Mouse (Mus musculus): ENCODE results near the gene Tpbgl. TPM values are rescaled to one million over a fixed set of nuclear protein-coding genes. Genes with fewer than 3 reads are reported as not detected.

The Tpbgl gene
- total and polyA plus RNA-seq, 2 experiments from 2014 or later, result 0.98 to 6.4 TPM

DNA sequence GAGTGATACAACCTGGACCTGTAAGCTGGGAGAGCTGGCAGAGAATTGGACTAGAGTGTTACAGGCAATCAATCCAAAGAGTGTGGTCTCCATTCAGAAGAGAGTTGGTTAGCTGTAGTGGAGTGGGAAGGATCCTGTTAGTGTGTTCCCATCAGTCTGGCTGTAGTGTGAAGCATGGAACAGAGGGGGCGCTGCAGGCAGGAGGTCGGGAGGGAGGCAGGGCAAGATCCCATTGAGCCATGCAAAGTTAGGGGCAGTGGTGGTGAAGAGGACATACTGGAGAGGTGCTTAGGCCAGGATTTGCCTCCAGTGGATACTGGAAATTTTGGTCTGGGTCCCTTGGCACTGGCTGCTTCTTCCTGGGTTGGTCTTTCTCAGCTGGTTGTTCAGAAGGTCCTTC, 8.6 kb downstream of the Tpbgl start:
- no peak overlapping the region for H3K4me3 ChIP-seq (ENCODE audit: low read depth, low read length)
- no peak for ATAC-seq (ENCODE audit: insufficient read depth, low read depth)
- no peak for TF ChIP-seq EP300 (IDR thresholded peaks at IDR 0.05; ENCODE audit: low read depth)
- TF ChIP-seq CTCF (IDR thresholded peaks at IDR 0.05; ENCODE audit: low read depth), result no peak
- no peaks in the 10 kb centered on the region for H3K9me3 ChIP-seq (replicated peaks; ENCODE audit: control insufficient read depth, low read length)
- H3K27ac ChIP-seq (ENCODE audit: low read depth), result no peak overlapping the region
- no peak overlapping the region for H3K4me2 ChIP-seq (ENCODE audit: low read depth, low read length)
- no peak overlapping the region for H3K9ac ChIP-seq (replicated peaks; ENCODE audit: low read depth, low read length)
- H3K4me1 ChIP-seq (ENCODE audit: control insufficient read depth, insufficient read depth), result no peaks in the 10 kb centered on the region
- 50% methylated on average over 2 of the region's 2 CpGs for WGBS
- no peaks in the 10 kb centered on the region for H3K36me3 ChIP-seq (replicated peaks; ENCODE audit: control insufficient read depth, insufficient read depth, low read length)
- peaks cover 9% of the 10 kb centered on the region; the same call in 1 of the 2 replicates for H3K27me3 ChIP-seq (ENCODE audit: control insufficient read depth, insufficient read depth, low read length)
- no peak for DNase-seq (ENCODE audit: low spot score)

DNA sequence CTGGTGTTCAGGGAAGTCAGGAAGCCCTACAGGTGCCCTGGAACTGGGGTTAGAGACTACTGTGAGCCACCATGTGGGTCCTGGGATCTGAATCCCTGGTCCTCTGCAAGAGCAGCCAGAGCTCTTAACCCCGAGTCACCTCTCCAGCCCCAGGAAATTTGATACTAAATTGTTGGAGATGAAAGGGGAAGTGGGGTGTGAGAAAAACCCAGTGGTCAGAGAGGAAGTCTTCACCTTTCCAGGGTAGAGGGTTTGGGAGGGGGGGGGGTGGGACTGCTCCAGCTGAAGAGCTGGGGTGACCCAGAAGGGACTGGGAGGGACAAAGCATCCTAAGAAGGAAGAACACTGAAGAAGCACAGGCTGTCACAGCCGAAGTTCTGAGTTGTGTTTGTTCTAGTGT, 19.3 kb downstream of the Tpbgl start:
- no peaks in the 10 kb centered on the region for H3K4me1 ChIP-seq (ENCODE audit: control insufficient read depth, insufficient read depth)
- no peak overlapping the region for H3K4me3 ChIP-seq (ENCODE audit: low read depth, low read length)
- H3K9me3 ChIP-seq (replicated peaks; ENCODE audit: control insufficient read depth, low read length), result no peaks in the 10 kb centered on the region
- no peak overlapping the region for H3K27ac ChIP-seq (ENCODE audit: low read depth)
- TF ChIP-seq EP300 (IDR thresholded peaks at IDR 0.05; ENCODE audit: low read depth) (no peak), CTCF (IDR thresholded peaks at IDR 0.05; ENCODE audit: low read depth) (no peak)
- ATAC-seq (ENCODE audit: insufficient read depth, low read depth) (no peak), DNase-seq (ENCODE audit: low spot score) (no peak)
- H3K9ac ChIP-seq (replicated peaks; ENCODE audit: low read depth, low read length), result no peak overlapping the region
- 59% methylated on average over 2 of the region's 2 CpGs for WGBS
- H3K4me2 ChIP-seq (ENCODE audit: low read depth, low read length), result no peak overlapping the region
- no peaks in the 10 kb centered on the region for H3K27me3 ChIP-seq (ENCODE audit: control insufficient read depth, insufficient read depth, low read length)
- H3K36me3 ChIP-seq (replicated peaks; ENCODE audit: control insufficient read depth, insufficient read depth, low read length), result no peaks in the 10 kb centered on the region; the same call in 1 of the 2 replicates

DNA sequence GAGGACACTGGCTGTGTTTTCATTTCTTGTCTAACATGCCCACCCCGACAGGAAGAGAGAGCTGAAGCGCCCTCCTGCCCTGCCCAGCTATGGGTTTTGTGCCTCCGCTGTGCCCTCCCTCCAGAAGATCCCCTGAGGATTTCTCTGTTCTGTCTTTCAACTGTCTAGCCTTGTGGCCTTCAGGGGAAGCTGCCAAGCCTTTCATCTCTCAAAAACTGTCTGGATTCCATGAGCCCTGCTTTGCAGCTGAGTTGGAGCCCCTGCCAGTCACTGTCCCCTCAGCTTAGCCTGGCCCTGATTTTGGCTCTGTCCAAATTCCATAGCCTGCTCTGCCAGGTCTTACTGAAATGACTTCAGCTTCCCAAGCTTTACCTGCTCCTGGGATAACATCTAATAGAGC, 20.1 kb downstream of the Tpbgl start:
- Histone ChIP-seq H3K9ac (replicated peaks; ENCODE audit: low read depth, low read length) (no peak overlapping the region), H3K9me3 (replicated peaks; ENCODE audit: control insufficient read depth, low read length) (no peaks in the 10 kb centered on the region), H3K36me3 (replicated peaks; ENCODE audit: control insufficient read depth, insufficient read depth, low read length) (no peaks in the 10 kb centered on the region; the same call in 1 of the 2 replicates), H3K27ac (ENCODE audit: low read depth) (no peak overlapping the region), H3K27me3 (ENCODE audit: control insufficient read depth, insufficient read depth, low read length) (no peaks in the 10 kb centered on the region), H3K4me1 (ENCODE audit: control insufficient read depth, insufficient read depth) (no peaks in the 10 kb centered on the region), H3K4me2 (ENCODE audit: low read depth, low read length) (no peak overlapping the region), H3K4me3 (ENCODE audit: low read depth, low read length) (no peak overlapping the region)
- DNase-seq (ENCODE audit: low spot score) (no peak), ATAC-seq (ENCODE audit: insufficient read depth, low read depth) (no peak)
- WGBS, result 72% methylated on average over 3 of the region's 3 CpGs
- TF ChIP-seq CTCF (IDR thresholded peaks at IDR 0.05; ENCODE audit: low read depth), result no peak
- no peak for TF ChIP-seq EP300 (IDR thresholded peaks at IDR 0.05; ENCODE audit: low read depth)

DNA sequence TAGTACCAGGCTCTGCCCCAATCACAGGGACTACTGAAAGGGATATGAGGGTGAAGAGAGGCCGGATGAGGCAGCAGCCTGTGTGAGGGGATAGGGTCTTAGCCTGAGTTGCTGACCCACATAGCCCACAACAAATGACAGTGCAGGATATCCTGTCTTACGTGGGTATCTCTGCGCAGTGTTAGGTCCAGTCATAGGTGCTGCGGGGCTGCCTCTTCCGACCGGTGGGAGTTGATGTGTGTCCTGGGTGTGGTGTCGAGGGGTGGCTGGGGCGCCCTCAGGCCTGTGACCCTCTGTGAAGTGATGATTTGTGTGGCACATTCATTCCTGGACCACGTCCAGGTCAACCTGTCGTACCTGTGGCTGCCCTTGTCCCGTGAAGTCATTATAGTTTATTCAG, 20.6 kb downstream of the Tpbgl start:
- ATAC-seq (ENCODE audit: insufficient read depth, low read depth) (no peak), DNase-seq (ENCODE audit: low spot score) (no peak)
- H3K9ac ChIP-seq (replicated peaks; ENCODE audit: low read depth, low read length), result no peak overlapping the region
- H3K27me3 ChIP-seq (ENCODE audit: control insufficient read depth, insufficient read depth, low read length), result no peaks in the 10 kb centered on the region
- no peak overlapping the region for H3K4me2 ChIP-seq (ENCODE audit: low read depth, low read length)
- H3K27ac ChIP-seq (ENCODE audit: low read depth), result no peak overlapping the region
- H3K36me3 ChIP-seq (replicated peaks; ENCODE audit: control insufficient read depth, insufficient read depth, low read length), result peaks cover 3% of the 10 kb centered on the region
- no peaks in the 10 kb centered on the region for H3K4me1 ChIP-seq (ENCODE audit: control insufficient read depth, insufficient read depth)
- 84% methylated on average over 11 of the region's 11 CpGs for WGBS
- TF ChIP-seq CTCF (IDR thresholded peaks at IDR 0.05; ENCODE audit: low read depth), result no peak
- no peak for TF ChIP-seq EP300 (IDR thresholded peaks at IDR 0.05; ENCODE audit: low read depth)
- H3K9me3 ChIP-seq (replicated peaks; ENCODE audit: control insufficient read depth, low read length), result no peaks in the 10 kb centered on the region
- no peak overlapping the region for H3K4me3 ChIP-seq (ENCODE audit: low read depth, low read length)

DNA sequence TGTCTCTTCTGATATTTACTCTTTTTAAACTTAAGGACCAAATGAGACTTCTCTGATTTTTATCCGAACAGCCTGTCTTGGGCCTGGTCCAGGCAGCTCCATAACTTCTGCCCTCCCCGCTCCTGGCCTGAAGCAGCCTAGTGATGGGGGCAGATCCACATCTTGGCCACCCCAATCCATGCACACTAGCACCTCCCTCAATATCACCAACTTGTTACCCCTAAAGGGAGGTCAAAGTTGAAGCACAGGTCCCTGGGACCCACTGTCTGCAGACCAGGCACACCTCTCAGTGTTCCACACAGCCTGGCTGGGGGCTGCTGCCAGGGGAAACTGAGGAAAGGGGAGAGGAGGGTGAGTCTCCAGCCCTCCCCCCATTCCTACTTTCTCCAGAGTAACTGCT, 21.8 kb downstream of the Tpbgl start:
- no peak overlapping the region for H3K4me3 ChIP-seq (ENCODE audit: low read depth, low read length)
- H3K27me3 ChIP-seq (ENCODE audit: control insufficient read depth, insufficient read depth, low read length), result no peaks in the 10 kb centered on the region
- H3K4me2 ChIP-seq (ENCODE audit: low read depth, low read length), result no peak overlapping the region
- WGBS, result 89% methylated on average over 2 of the region's 2 CpGs
- H3K9ac ChIP-seq (replicated peaks; ENCODE audit: low read depth, low read length), result no peak overlapping the region
- no peaks in the 10 kb centered on the region for H3K4me1 ChIP-seq (ENCODE audit: control insufficient read depth, insufficient read depth)
- H3K27ac ChIP-seq (ENCODE audit: low read depth), result no peak overlapping the region
- peaks cover 13% of the 10 kb centered on the region for H3K36me3 ChIP-seq (replicated peaks; ENCODE audit: control insufficient read depth, insufficient read depth, low read length)
- DNase-seq (ENCODE audit: low spot score) (no peak), ATAC-seq (ENCODE audit: insufficient read depth, low read depth) (no peak)
- no peak for TF ChIP-seq EP300 (IDR thresholded peaks at IDR 0.05; ENCODE audit: low read depth)
- no peak for TF ChIP-seq CTCF (IDR thresholded peaks at IDR 0.05; ENCODE audit: low read depth)
- H3K9me3 ChIP-seq (replicated peaks; ENCODE audit: control insufficient read depth, low read length), result no peaks in the 10 kb centered on the region

DNA sequence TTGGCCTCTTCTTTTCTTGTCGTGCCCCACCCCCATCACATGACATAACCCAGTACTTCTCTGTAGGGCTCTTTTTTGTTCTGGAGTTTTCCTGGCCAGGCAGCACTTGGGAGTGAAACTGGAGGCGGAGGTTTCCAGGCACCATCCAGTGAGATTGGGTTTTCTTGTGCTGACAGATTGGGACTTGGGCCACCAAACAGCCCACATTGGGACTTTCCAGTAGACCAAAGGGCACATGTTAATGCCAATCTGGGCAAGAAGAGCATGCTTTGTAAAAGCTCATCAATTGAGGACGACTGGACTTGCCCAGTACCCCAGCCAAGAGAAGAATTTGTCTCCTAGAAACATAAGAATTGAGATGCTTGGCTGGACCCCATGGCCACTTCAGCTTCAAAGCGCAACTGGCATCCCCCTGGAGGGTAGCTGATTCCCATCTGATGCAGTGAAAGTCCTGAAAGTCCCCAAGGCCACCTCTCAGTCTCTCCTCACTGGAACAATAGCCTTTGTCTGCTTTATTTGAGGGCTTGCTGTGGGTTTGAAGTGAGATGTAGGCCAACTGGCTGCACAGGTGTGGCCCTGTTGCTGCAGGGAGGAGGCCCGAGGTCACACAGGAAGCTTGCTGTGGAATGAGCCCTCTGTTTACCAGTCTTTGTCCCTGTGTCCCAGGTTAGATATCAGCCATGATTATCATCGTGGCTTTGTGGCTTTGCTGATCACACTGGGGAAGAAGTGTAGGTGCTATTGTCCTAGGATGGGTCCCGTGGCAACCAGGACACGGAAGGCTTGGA, 22.8 kb downstream of the Tpbgl start:
- peaks cover 16% of the 10 kb centered on the region for H3K36me3 ChIP-seq (replicated peaks; ENCODE audit: control insufficient read depth, insufficient read depth, low read length)
- H3K4me3 ChIP-seq (ENCODE audit: low read depth, low read length), result no peak overlapping the region
- no peak overlapping the region for H3K27ac ChIP-seq (ENCODE audit: low read depth)
- WGBS, result 81% methylated on average over 8 of the region's 8 CpGs
- DNase-seq (ENCODE audit: low spot score), result no peak
- no peak for ATAC-seq (ENCODE audit: insufficient read depth, low read depth)
- no peaks in the 10 kb centered on the region for H3K27me3 ChIP-seq (ENCODE audit: control insufficient read depth, insufficient read depth, low read length)
- no peak for TF ChIP-seq EP300 (IDR thresholded peaks at IDR 0.05; ENCODE audit: low read depth)
- TF ChIP-seq CTCF (IDR thresholded peaks at IDR 0.05; ENCODE audit: low read depth), result no peak
- H3K4me1 ChIP-seq (ENCODE audit: control insufficient read depth, insufficient read depth), result no peaks in the 10 kb centered on the region
- no peak overlapping the region for H3K9ac ChIP-seq (replicated peaks; ENCODE audit: low read depth, low read length)
- H3K9me3 ChIP-seq (replicated peaks; ENCODE audit: control insufficient read depth, low read length), result no peaks in the 10 kb centered on the region
- H3K4me2 ChIP-seq (ENCODE audit: low read depth, low read length), result no peak overlapping the region

Data from heart, postnatal 0 days (tissue).